Mouse (Mus musculus) T-helper 1 cell (primary cell): ENCODE measurements around the gene Nup210l.
"Not testable (repeated sequence)": the region's sequence is repeated elsewhere in the genome, so short reads cannot be mapped to it uniquely, and the experiment has no call there.

Source experiments
- in situ Hi-C: fragments of 300-600 bp; cut with MboI, MseI; formaldehyde crosslinking; loops from one replicate; pipeline ENCODE4 v1.15.1; 2025; ENCODE audit warnings: high pct_unique_total_duplicates

Gene Nup210l

DNA sequence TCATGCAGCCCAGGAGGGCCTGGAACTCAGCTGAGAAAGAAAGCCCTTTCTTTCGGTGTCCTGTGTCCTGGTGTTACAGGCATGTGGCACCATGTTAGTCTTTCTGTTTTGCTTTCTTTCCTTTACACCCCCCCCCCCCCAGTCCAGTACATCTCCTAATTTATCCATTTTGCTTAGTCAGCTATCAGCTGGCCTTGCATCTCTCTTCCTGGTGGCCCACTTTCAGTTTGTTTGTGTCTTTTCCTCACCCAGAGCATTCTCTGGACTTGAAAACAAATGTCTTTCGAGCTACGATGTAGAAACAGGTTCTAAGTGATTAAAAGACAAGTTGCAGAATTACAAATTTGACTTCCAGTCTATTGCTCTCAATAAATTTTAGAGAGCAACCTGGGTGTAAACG lies 118.5 kb downstream of the Nup210l start:
- in situ Hi-C loops: no loop called here

DNA sequence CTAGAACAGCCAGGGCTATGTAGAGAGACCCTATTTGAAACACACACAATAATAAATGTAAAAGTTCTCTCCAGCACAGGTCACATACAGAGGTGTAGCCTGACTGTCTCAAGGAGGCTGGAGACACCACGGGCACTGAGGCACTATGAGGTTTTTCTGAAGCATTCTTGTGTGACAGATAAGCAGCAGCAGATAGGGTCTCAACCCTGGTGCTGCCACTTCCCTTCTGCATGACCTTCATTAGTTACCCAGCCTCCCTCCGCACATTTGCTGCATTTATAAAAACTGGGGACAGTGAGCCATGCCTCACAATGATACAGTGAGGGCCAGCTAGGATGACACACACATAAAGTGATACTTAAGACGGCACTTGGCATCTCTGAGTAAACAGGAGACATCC lies 119.0 kb downstream of the Nup210l start:
- in situ Hi-C loops: no loop called here

DNA sequence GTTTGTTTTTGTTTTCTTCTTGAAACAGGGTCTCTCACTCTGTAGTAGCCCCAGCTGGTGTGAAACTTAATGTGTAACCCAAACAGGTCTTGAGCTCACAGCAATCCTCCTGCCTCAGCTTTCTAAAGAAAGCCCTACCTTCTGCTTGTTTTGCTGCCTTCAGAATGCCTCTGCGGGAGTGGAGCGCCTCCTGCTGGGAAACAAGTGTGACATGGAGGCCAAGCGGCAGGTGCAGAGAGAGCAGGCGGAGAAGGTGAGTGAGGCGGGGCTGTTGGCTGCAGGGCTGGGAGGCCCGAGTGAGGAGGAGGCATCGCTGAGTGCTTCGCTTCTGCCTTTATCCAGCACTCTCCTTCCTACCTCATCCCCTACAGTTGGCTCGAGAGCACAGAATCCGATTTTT lies 120.4 kb downstream of the Nup210l start:
- in situ Hi-C loops: no loop called here

DNA sequence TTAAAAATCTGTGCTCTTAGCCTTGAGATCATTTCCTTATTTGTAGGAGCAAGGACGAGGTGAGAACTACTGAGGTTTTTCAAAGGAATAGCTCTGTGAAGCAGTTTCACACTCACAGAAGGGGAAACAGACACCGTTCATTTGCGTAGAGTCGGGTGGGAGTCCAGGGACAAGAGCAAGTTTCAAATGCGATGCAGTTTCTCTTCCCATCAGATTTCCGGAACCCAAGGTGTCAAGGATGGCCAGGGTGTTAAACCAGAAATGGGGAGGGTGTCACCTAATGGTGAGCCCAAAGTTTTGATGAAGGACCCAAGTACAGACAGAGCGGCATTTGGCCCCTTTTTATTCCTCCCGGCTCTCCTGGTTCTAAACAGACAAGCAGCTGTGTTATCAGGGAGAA lies 127.1 kb downstream of the Nup210l start:
- in situ Hi-C loops: no loop called here

DNA sequence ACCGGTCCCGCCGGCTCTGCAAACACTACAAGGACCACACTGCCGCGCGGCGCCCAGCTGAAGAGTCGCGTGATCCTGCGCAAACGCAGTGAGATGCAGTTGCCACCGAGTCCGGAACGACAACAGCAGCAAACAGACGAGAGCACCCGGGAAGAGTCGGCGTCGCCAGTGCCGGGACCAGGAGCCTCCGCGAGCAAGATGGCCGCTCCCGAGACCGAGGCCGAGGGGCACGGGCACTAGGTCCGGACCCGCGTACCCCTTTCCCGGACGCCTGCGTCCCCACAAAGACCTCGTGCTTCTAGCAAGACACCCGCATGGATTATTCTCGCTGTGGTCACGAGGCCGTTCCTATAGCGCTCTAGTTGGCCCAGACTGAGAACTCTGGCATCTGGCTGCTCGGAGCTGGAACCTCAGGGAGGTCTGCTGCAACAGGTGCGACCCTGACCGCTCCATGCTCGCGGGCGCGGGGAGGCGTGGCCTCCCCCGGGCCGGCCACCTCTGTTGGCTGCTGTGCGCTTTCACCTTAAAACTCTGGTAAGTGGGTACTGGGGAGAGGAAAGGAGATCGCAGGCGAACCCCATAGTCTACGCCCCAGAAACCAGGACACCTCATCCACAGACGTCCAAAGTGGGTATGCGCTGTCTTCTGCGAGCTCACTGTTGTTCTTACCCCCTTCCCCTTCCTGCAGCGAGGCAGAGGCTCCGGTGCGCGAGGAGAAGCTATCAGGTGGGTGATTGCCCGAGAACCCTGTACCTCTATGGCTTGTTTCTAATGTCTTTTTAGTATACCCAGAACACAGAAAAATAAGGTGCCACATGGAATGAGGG lies 127.8 kb downstream of the Nup210l start, which contains the start of gene Jtb:
TSS of gene Jtb (plus strand) at position 91 of the 827 bp plus-strand sequence.
- in situ Hi-C loops: no loop called here

DNA sequence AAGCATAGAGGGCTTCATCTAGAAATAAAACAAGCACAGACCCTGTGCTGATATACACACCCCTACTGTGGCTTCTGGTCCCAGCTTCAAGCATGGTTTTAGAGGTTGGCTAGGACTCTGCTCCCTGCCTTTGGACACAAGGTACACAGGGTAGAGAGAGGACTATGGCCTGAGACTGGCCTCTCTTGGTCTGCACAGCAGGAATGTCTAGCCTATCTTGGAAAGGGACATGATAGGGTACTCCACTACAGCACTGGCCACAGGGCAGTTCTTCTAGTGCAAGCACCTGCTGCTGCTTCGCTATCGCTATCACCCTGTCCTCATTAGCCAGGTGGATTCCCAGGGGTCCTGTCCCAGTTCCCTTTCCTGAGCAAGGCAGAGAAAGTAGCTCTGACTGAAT lies 137.3 kb downstream of the Nup210l start:
- in situ Hi-C loops: no loop called here

DNA sequence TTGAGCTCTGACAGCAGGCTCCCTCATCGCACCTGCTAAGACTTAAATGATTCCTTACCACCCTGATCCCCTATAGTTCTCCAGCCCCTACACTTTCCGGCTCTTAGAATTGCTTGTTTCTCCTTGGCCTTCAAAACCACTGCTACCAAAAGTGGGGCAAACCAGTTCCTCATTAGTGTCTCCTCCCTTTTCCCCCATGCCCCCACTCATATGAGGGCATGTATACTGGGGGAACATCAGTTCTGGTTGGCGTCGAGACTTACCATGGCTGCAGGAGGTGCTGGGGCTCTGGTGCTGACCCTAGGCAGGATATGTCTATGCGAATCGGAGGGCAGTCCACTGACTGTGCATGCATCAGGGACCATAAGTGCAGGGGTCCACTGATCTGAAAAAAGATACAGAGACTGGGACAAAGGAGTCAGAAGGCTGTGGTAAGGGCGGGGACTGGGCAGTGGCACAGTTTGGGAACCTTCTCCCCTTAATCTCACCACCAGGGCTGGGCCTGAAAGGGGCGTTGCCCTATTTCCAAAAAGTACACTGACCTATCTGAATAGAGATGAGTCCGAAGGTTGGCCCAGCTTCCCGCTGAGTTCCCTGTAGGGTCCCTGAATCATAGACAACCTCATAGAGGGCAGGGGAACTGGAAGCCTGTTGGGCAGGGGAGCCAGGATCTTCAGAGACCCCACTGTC lies 137.9 kb downstream of the Nup210l start:
- in situ Hi-C loops: no loop called here

DNA sequence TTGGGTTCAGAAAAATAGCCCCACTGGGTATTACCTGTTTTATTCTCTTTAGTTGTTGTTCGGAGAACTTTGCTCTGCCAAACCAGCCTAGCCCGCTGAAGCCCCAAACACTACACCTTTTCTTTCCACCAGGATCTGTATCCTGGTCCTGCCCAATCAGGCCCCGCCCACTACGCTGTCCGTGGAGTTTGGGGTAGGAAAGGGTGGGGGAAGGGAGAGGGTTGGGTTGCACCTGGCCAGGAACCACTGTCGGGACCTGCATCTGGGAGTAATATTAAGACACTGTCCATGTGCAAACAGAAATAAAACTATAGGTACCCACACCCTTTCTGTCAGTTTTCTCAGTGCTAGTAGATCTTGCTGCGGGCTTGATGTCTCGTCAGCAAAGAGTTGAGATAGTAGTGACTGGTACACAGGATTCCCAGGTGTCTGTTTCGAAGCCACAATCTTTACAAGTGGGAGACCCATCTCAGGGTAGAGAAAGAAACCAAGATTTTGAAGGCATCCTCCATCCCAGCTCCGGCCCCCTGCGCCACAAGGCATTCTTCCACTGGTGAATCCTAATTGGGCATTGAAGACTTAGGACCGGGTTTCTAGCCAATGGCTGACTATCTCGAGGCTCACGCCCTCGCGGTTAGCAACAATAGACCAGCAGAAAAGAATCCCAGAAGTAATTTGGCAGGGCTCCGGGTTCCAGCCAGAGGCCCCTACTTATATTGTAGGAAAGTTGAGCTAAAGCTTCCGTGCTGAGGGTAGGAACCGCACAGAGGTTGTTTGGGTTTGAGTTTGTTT lies 139.2 kb downstream of the Nup210l start, which contains the start of gene Creb3l4:
TSS of gene Creb3l4 (minus strand) at position 529 of the 792 bp plus-strand sequence.
- in situ Hi-C loops: no loop called here

DNA sequence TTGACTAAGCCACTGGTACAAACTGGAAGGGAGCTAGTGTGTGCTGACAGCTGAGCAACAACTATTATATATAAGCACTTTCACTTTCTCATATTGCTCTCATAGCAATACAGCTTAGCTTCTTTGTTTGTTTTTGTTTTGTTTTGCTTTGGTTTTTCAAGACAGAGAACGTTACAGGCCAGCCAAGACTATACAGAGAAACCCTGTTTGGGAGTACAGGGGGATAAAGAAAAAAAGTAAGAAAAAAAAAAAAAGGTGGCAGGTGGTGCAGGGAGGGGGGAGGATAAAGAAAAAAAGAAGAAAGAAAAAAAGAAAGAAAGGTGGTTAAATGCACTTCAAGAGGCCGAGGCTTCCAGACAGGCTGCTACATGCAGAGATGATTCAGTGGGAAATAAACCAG lies 141.5 kb downstream of the Nup210l start:
- in situ Hi-C loops: no loop called here

DNA sequence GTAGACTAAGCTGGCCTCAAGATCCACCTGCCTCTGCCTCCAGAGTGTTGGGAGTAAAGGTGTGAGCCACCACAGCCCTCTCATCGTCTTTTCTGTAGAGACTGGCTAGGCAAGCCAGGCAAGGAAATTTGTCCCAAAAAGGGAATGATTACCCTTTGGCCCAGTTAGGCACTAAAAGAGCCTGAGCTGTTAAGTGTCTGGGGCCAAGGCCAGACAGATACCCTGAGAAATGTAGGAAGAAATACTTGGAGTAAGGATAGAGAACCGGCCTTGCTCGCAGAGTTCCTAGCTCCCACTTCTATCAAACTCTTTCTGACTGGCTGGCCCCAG lies 143.7 kb downstream of the Nup210l start:
- in situ Hi-C loops: no loop called here

DNA sequence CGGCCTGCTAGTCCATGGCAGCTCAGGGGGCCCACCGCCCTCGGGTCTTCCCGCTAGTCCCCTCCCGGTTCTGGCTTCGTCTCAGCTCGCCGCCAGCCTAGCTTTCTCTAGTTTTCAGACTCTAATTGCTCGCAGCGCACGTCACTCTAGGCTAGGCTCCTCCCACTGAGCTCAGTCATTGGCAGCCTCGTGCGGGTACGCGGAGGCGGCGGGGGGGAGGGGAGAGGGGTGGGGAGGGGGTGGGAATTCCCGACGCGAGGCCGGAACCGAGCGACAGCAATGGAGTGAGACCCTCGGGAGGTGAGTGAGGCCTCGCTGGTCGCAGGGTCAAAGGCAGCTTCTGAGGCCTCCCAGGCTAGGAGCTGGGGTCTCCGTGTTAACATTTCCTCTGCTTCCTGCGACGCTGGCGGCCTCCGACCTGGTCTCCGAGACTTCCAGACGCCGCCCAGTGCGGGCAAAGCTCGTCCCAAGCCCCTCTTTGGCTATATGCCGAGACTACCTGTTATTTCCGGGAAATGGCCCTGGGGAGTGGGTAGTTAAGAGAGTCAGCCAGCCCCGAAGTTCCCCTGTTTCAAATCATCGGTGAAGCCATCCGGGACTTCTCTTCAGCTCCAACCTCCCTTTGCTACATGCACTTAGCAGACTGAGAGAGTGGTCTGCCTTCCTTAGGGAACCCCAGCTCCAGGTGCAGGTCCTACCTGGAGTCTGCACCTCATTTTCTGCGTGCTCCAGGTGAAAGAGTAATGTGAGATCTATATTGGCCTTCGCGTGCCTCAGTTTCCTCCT lies 144.2 kb downstream of the Nup210l start, which contains the start of gene Slc39a1:
TSS of gene Slc39a1 (plus strand) at position 213 of the 786 bp plus-strand sequence.
- in situ Hi-C loops: no loop called here

DNA sequence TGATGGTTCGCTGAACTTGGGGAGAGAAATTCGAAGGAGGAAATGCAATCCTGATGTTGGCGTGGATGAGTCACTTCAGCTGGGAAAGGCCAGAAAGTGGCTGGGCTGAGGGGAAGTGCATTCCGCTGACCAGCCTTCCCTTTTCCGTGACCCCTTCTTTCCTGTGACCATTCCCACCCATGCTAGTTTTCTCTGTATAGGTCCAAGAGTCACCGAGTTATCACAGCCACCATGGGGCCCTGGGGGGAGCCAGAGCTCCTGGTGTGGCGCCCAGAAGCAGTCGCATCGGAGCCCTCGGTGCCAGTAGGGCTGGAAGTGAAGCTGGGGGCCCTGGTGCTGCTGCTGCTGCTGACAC lies 144.8 kb downstream of the Nup210l start:
- in situ Hi-C loops: no loop called here

DNA sequence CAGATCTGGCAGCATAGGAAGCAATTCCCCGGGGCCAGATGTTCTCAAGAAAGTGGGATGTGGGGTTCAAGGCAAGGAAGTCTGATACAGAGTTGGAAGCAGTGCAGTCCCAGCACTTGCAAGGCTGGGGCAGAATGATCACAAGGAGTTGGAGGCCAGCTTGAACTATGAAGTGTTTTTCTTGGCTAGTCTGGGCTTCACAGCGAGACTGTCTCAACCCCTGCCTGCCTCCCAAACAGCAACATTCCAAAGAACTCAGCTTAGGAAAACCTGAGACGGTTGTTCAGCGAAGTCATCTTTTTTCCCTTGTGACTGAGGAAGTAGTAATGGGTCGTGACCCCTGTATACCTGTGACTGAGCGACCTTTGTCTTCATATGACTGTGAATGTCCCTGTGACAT lies 146.9 kb downstream of the Nup210l start:
- in situ Hi-C loops: no loop called here

DNA sequence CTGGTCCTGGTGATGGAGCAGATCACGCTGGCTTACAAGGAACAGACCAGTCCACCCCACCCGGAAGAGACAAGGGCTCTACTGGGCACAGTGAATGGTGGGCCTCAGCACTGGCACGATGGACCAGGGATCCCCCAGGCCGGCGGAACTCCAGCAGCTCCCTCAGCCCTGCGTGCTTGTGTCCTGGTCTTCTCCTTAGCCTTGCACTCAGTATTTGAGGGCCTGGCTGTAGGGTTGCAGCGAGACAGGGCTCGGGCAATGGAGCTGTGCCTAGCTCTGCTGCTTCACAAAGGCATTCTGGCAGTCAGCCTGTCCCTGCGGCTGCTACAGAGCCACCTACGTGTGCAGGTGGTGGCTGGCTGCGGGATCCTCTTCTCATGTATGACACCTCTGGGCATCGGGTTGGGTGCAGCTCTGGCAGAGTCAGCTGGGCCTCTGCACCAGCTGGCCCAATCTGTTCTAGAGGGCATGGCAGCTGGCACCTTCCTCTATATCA lies 147.8 kb downstream of the Nup210l start:
- in situ Hi-C loops: not testable (repeated sequence)

DNA sequence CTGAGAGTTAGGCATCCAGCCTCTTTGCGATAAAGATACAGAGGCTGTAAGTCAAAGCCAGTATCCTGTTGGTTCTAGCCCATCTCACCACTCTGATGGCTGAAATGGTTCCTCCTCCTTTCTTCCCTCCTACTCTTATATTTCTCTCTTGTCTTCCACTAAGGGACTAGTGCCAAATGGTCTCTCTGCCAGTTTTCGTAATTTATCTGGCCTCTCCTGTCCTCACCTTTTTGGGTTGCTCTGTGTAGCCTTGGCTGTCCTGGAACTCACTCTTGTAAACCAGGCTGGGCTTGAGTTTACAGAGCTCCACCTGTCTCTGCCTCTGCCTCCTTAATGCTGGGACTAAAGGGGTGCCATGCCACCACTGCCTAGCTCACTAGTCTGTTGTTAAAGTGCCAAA lies 148.7 kb downstream of the Nup210l start:
- in situ Hi-C loops: not testable (repeated sequence)

DNA sequence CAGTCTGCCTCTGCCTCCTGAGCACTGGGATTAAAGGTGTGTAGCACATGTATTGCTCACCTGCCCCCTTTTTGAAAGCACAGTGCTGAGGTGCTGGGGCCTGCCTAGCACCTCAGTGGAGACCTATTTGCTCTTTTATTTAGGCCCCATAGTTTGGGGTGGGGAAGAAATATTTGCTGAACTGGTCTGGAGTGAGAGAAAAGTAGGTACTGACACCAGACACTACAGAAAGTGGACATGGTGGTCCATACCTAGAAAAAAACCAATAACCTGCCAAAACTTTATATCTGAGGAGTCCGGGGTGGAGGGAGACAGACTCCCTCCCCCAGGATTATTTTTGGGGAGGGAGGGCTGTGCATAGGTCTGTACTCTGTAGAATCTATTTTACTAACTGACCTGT lies 149.2 kb downstream of the Nup210l start:
- in situ Hi-C loops: not testable (repeated sequence)

DNA sequence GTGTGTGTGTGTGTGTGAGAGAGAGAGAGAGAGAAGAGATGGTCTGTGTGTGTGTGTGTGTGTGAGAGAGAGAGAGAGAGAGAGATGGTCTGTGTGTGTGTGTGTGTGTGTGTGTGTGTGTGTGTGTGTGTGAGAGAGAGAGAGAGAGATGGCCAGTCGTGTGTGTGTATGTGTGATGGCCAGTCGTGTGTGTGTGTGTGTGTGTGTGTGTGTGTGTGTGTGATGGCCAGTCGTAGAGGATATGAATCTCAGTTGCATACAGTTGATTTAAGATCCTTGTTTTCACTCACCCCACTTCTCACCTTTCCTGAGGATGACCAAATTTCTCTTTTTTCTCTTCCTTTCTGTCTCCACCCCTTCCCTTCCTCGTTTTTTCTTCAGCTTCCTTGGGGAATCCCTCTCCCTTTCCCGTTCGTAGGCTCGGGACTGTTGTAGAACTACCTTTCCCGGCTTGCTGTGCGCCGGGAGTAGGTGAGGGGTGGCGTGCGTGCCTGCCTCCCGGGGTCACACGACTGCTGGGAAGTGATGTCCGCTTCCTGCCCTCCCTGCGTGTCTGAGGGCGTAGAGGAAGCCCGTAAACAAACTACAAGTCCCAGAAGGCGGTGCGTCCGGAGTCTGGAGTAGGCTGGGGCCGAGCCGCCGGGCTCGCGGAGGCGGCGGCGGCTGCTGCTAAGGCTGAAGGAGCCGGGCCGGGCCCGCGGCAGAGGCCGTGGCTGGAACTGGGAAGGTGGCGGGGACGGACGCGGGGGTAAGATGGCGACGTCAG lies 149.9 kb downstream of the Nup210l start, which contains the start of gene Crtc2:
TSS of gene Crtc2 (plus strand) at position 511 of the 766 bp plus-strand sequence.
- in situ Hi-C loops: no loop called here

DNA sequence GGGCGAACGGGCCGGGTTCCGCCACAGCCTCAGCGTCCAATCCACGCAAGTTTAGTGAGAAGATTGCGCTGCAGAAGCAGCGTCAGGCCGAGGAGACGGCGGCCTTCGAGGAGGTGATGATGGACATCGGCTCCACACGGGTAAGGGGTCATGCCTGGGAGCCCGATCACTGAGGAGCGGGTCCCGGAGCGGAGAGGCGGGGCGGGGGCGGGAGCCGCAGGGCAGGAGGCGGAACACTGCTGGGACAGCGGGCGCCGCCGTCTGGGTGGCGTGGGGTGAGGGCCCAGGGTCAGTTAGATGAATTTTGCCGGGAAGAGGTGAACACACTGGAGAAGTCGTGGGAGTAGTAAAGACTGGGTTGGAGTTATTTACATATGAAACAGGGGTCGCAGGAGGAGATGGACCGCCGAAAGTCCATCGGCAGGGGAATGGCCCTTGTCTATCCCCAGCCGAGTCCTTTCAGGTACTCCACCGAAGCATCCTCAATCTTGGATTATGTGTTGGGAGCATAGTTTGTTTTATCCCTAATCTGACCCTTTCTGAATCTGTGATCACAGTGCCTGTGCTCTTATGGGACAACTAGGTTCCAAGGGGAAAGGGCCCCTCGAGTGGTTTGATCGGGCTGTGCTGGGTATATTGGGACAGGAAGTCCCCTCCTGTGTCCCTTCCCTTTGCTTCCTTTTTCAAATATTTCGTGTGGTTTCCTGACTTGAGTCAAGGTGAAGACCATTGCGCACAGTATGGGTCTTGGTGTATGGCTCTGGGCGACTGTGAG lies 150.7 kb downstream of the Nup210l start:
- in situ Hi-C loops: no loop called here

DNA sequence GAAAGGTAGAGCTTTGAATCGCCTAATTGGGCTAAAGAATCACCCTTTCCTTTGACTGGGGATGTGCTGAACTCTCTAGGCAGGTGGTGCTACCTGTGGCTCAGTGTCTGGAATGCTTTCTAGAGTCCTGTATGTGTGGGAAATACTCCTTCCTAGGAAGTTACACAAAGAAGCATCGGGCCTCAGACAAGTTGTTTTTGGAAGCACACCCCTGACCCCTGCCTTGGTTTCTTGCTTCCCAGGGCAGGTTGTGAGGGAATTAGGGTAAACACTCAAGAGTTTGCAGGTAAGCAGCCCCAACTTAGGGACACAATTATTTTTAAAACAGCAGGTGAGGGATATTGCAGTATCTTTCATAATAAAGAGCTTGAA lies 151.2 kb downstream of the Nup210l start:
- in situ Hi-C loops: no loop called here
